Mouse (Mus musculus): Measurements from ENCODE around the gene Adamts20.

DNA sequence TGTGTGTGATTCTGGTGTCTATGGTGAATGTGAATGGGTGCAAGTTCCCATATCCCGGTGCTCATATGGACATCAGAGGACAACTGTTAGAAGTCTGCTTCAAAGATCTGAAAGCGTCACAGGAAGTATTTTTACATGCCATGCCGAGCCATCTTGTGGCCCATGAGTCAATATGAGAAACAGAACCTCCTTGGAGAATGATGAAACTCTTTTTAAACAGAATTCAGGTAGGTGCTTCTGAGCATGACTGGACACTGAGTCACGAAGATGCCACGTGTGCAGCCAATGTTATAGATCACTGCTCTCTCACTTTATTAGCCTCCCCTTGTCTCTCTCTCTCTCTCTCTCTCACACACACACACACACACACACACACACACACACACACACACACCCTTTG lies 10.8 kb upstream of the Adamts20 start:
- no peak for TF ChIP-seq GATA1 (IDR thresholded peaks at IDR 0.05; ENCODE audit: low read length)
- no peak for TF ChIP-seq TAL1 (IDR thresholded peaks at IDR 0.05; ENCODE audit: low read length)
